Mouse (Mus musculus) retina, adult 2 months (tissue): Measurements from ENCODE around the gene Hdhd5.

Experiments
- DNase-seq: peaks from one replicate; pipeline ENCODE4 v3.0.0-alpha.2; 2012; ENCODE audit warnings: low read depth, low spot score

Hdhd5 gene

DNA sequence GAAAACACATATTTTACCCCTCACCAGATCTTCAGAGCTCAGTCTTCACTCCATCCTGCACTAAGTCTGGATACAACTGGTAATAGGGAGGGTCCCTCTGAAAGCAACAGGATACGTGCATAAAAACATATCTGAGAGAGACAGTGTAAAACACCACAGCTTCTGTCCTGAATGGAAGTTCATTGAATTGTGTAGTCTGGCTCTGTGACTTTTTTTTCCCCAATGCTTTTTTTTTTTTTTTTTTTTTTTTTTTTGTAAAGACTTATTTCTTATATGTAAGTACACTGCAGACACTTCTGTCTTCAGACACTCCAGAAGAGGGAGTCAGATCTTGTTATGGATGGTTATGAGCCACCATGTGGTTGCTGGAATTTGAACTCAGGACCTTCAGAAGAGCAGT, 1.5 kb upstream of the Hdhd5 start:
- DNase-seq = no peak

GRCm38 (mm10) chr6:120529123-120529522, 2.0 kb downstream of the Hdhd5 start:
- DNase-seq = no peak

- DNase-seq = no peak
Measured at GRCm38 (mm10) chr6:120524796-120525195, 6.3 kb downstream of the Hdhd5 start.

DNA sequence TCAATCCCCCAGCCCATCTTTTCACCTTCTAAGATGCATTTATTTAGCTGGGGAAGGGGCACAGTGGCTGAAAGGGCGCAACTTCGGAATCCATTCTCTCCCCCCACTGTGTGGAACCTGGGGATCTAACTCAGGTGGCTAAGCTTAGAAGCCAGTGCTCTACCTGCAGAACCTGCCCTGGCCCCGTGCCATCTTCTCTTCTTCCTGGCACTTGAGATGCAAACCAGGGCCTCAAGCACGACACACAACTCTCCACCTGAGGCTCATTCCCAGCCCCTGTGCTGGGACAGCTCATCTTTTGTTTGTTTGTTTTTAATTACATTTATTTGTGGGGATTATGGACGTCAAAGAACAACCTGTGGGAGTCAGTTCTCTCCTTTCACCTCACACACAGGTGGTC, 11.5 kb downstream of the Hdhd5 start:
- no peak for DNase-seq

- no peak for DNase-seq
Measured at GRCm38 (mm10) chr6:120517311-120517710, 13.8 kb downstream of the Hdhd5 start.

GRCm38 (mm10) chr6:120516879-120517278, 14.2 kb downstream of the Hdhd5 start:
- DNase-seq = no peak

GRCm38 (mm10) chr6:120516422-120516821, 14.7 kb downstream of the Hdhd5 start:
- no peak for DNase-seq

GRCm38 (mm10) chr6:120511212-120511611, 19.9 kb downstream of the Hdhd5 start:
- DNase-seq = no peak

DNA sequence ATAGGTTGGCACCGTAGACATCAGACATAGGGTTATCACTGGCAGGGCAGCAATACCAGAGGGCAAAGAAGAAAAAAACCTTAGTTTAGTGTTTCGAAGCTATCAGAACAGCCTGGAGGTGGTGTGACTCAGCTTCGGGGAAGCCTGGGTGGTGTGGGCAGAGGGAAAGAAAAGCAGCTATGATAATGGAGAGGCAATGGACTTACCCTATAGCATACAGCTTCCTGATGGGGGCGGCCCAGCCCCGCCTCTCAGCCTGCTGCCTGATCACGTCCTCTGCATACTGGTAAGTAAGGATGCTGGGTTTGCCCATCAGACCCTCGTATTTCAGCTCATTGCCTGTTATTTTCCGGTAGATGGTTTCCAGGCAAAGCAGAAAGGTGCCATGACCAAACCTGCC, 20.7 kb downstream of the Hdhd5 start:
- no peak for DNase-seq

DNA sequence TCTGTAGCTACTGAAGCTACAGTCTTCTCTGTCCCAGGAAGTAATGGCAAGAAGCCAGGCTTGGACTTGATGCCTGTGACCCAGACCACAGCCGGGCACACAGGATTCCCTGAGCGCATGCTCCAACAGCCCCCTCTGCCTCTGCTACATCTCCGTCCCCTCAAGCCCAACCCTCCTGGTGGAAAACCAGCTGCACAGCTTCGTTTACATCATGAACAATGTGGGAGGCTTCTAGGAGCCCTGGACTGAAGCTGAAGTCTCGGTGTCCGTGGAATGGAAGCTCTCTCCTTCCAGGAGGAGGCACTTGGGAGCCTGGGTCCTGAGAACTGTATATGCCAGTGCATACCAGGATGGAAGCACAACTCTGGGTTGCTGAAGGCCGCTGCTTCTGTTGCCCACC, 21.1 kb downstream of the Hdhd5 start:
- no peak for DNase-seq

DNA sequence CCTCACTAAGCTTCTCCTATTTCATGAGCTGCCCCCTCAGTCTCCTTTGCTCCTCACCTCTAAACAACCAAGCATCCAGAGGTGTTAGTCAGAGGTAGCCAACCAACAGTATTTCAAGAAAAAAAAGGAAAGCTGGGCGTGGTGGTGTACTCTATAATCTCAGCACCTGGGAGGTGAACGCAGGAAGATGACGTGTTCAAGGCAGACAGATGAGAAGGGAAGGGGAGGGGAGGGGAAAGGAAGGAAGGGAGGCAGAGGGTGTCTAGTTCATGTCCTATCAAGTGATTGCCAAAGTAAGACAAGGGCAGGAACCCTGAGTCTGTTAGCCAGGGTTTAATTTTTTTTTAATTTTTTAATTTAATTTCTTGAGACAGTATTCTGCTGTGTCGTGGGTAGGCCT, 22.5 kb downstream of the Hdhd5 start:
- no peak for DNase-seq

DNA sequence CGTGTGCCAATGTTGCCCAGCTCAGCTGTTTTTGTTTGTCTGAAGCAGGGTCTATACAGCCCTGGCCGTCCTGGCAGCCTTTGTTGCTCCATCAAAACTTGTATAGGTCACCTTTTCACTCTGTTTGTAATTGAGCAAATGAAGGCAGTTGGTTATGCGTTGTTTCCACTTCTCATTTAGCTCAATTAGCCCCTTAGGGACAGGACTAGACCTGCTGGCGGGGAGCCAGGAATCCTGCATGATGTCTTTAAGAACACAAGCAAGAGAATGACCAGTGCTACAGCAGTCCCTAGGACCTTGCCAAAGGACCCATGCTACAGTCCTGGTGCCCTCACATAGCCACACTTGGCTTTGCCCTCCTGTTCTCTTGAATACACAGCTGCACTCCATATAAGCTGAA, 25.6 kb downstream of the Hdhd5 start:
- DNase-seq = no peak

- no peak for DNase-seq
Measured at GRCm38 (mm10) chr6:120504051-120504450, 27.1 kb downstream of the Hdhd5 start.

DNA sequence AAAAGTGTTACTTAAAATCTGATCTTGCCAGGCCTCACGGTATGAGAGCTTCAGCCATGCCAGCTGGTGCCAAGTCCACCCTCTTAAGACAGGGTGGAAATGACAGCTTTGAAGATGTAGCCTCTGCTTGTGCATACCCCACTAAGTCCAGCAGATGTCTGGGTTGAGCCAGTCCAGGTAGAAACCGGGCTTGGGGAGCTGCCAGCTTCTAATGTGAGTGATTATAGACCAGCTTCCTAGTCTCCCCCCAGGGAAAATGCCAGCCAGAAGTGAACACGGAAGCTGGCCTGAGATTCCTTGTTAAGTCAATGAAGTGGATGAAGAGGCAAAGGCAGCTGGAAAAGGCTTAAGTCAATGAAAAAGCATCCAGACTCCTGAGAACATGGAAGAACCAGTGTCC, 34.6 kb downstream of the Hdhd5 start:
- DNase-seq = no peak

- DNase-seq = no peak
Measured at GRCm38 (mm10) chr6:120493374-120494181, 37.5 kb downstream of the Hdhd5 start, which contains the start of gene Tmem121b. Gene Tmem121b (minus strand): TSS chr6:120493807.

DNA sequence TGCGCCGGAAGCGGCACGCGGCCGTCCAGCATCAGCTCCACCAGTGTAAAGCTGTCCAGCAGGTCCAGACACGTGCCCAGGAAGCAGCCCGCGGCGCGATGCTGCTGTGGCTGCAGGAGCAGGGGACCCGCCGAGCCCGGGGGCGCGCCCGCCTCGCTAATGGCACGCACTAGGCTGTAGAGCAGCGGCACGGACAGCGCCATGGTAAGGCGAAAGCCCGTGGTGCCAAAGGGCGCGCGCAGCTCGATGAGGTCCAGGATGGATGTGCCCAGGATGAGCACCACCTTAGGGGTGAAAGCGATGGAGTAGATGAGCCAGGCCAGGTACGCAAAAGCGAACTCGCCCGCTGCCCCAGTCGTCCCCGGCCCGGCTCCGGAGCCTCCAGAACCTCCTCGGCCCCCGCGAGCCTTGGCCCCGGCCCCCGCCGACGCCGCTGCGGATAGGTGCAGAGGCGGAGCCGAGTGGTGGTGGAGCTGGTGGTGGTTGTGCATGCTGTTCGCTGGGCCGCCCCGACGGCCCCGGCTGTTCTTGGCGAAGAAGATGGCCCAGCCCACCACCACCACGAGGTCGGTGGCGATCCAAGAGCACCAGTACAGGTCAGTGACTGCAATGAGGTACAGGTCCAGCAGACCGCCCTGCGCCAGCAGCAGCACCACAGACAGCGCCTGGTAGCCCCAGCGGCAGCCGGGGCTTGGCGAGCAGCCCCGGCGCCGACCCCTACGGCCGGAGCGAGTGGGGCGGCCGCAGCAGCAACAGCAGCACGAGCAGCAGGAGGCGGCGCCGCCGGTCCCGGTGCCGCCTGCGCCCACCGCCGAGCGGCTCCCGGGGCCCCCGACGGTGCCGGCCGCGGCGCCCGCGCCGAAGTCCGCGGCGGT, 38.4 kb downstream of the Hdhd5 start:
- DNase-seq = no peak

DNA sequence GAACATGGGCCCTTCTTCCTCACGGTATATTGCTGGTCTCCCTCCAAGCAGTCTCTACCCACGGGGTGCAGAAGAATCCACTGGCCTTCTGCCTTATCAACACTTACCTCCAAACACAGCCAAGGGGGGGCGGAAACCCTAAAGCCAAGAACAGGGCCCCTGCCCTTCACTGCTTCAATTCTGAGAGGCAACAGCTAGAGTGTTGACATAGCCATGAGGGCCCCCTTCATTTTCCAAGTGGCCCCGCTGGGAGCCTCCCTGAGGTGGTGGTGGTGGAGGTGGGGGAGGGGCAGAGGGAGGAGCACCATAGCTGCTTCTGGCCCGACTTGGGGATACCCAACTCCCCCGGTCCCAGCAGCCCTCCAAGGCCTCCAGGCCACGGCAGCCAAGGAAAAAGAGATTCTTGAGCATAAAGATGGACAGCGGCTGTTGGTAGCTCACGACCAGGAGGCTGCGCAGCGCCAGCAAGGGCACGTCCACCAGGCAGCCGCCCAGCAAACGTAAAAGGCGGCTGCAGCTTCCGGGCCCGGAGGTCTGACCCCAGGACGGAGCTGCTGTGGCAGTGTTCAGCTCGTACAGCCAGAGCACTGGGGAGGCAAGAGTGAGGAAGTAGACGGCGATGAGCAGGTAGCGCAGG, 39.1 kb downstream of the Hdhd5 start:
- DNase-seq = no peak

DNA sequence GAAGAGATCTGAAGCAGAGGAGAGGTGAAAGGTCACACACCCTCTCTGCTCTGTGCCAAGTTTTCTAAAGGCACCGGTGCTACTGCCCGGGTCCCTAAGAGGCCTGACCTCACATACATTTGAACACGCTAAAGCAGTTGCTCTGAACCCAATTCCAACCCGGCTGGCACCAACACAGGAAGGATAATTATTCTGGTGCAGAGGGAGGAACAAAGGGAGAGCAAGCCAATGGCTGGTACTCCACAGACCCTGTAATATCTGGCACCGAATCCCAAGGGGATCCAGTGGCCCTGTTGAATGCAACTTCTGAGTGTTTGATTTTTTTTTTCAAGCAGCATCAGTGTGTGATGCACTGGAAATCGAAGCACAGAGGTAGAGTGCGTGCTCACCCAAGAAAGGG, 40.1 kb downstream of the Hdhd5 start:
- no peak for DNase-seq

DNA sequence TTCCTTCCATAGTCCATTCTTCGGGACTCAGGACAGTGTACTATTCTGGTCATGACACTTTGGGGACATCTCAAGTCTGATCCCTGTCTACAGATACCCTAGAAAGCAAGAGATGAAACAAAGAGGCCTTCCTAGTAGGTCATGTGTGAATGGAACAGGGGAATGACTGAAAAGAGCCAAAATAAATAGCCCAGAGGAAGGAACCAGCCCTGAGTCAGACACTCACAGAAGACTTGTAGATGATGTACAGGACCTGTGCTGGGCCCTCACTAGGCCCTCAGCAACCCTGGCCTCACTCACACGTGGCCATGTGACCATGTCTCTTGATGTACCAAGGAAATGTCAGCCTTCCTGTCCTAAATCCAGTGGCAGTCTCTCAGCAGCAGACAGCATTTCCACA, 41.7 kb downstream of the Hdhd5 start:
- DNase-seq = no peak

GRCm38 (mm10) chr6:120488647-120489046, 42.5 kb downstream of the Hdhd5 start:
- no peak for DNase-seq

- no peak for DNase-seq
Measured at GRCm38 (mm10) chr6:120486051-120486510, 45.0 kb downstream of the Hdhd5 start.

DNA sequence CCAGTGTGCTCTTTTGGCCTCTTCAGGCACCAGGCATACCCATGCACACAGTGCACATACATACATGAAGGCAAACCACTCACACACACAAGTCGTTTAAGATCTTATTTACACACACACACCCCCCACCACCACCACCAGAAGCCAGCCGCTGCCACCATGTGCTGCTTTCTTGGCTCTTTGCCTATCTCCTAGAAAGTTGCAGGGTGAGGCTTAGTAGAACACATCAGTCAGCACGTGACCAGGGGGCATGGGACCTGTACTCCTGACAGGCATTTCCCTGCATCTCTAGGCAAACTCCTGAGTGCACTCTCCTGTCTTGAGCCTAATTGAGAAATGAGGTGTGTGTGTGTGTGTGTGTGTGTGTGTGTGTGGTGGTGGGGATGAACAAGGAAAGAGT, 46.1 kb downstream of the Hdhd5 start:
- DNase-seq = no peak
